Mouse (Mus musculus): ENCODE data around the gene Ccm2l. TPM values are rescaled to one million over a fixed set of nuclear protein-coding genes. Genes with fewer than 3 reads are reported as not detected.

Gene Ccm2l
- polyA plus RNA-seq, 1 experiment, result not detected

DNA sequence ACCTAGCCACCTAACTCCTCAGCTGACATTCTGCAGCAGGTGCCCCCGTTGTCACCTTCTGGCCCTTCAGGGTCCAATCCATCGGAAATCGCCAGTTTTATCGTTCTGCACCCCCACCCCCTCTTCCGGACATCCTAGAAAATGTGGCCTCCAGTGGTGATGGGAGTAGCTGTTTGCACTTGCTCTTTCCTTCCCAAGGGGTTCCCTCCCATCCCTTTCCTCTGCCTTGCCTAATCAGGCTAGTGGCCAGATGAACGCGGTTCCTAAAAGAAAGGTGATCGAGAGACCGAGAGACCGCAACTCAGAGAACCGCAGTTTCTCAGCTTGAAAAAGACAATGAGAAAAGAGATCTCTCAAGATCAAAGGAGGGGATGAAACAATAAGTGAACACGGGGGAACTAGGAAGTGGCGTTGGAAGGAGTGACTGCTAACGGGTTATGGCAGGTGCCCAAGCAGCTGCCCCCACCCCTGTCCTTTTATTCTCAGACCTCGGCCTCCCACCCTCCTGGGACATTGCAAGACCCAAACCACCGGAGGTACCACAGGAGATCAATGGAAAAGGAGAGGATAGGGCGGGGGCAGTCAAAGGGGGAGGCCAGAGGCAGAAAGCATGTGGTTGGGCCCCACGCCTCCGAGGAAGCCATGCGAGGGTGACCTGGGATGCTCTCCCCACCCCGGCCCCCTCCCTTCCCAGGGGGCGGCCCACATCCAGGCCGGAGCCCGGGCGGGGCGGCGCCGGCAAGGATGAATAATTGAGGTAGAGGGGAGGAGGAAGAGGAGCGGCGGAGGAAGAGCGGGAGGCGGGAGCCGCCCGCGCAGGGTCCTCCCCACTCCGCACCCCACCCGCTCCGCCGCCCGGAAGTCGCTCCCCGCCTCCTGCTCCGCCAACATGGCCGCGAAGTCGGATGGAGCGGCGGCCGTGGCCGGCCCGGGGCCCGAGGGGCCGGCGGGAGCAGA is 34.4 kb upstream of the Ccm2l start, which contains the start of gene Xkr7:
Xkr7 (plus strand) TSS at position 727 of the 957 bp plus-strand sequence.
- 3% methylated on average over 51 of the region's 54 CpGs for WGBS
- Histone ChIP-seq H3K4me3 (ENCODE audit: insufficient read depth, low read depth, low read length) (peak within 1 kb of the TSS; percentile 42), H3K4me1 (ENCODE audit: control insufficient read depth, insufficient read depth, low read length) (peaks cover 15% of the 10 kb centered on the region; the same call in 1 of the 2 replicates), H3K27ac (ENCODE audit: insufficient read depth, low read depth, low read length) (no peak within 1 kb of the TSS)
- TF ChIP-seq POLR2A (IDR thresholded peaks at IDR 0.05; ENCODE audit: insufficient read depth, low read depth, low read length) (no peak), CTCF (IDR thresholded peaks at IDR 0.05; ENCODE audit: insufficient read depth, low read depth, low read length) (no peak)

DNA sequence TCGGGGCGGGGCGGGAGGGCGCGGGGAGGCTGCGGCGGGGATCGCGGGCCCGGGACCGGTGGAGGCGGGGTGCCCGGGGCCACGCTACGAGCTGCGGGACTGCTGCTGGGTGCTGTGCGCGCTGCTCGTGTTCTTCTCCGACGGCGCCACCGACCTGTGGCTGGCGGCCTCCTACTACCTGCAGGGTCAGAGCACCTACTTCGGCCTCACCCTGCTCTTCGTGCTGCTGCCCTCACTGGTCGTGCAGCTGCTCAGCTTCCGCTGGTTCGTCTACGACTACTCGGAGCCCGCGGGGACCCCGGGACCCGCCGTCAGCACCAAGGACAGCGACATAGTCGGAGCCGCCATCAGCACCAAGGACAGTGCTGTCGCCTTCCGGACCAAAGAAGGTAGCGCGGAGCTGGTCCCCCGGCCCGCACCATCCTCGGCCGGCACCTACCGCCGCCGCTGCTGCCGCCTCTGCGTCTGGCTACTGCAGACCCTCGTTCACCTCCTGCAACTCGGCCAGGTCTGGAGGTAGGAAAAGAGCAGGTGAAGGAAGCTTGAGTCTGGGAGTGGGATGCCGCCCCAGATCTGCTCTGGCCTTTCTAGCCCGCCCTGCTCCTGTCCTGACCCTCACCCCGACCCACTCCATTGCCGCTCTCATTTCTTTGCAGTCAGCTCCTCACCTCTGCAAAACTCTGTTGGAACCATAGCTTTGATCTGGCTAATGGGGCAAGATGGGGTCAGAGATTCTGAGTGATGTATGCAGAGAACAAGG is 33.5 kb upstream of the Ccm2l start:
- Histone ChIP-seq H3K4me3 (ENCODE audit: insufficient read depth, low read depth, low read length) (peak overlapping the region; percentile 42), H3K4me1 (ENCODE audit: control insufficient read depth, insufficient read depth, low read length) (peaks cover 20% of the 10 kb centered on the region; the same call in 1 of the 2 replicates), H3K27ac (ENCODE audit: insufficient read depth, low read depth, low read length) (no peak overlapping the region)
- TF ChIP-seq CTCF (IDR thresholded peaks at IDR 0.05; ENCODE audit: insufficient read depth, low read depth, low read length) (no peak), POLR2A (IDR thresholded peaks at IDR 0.05; ENCODE audit: insufficient read depth, low read depth, low read length) (no peak)
- WGBS, result 4% methylated on average over 55 of the region's 58 CpGs

- Histone ChIP-seq H3K4me3 (ENCODE audit: insufficient read depth, low read depth, low read length) (peak overlapping the region; percentile 42; the same call in 1 of the 2 replicates), H3K27ac (ENCODE audit: insufficient read depth, low read depth, low read length) (no peak overlapping the region), H3K4me1 (ENCODE audit: control insufficient read depth, insufficient read depth, low read length) (peaks cover 20% of the 10 kb centered on the region; the same call in 1 of the 2 replicates)
- TF ChIP-seq POLR2A (IDR thresholded peaks at IDR 0.05; ENCODE audit: insufficient read depth, low read depth, low read length) (no peak), CTCF (IDR thresholded peaks at IDR 0.05; ENCODE audit: insufficient read depth, low read depth, low read length) (no peak)
- 24% methylated on average over 4 of the region's 4 CpGs for WGBS
These were observed 32.8 kb upstream of the Ccm2l start for GRCm38 (mm10) chr2:153032973-153033372.

DNA sequence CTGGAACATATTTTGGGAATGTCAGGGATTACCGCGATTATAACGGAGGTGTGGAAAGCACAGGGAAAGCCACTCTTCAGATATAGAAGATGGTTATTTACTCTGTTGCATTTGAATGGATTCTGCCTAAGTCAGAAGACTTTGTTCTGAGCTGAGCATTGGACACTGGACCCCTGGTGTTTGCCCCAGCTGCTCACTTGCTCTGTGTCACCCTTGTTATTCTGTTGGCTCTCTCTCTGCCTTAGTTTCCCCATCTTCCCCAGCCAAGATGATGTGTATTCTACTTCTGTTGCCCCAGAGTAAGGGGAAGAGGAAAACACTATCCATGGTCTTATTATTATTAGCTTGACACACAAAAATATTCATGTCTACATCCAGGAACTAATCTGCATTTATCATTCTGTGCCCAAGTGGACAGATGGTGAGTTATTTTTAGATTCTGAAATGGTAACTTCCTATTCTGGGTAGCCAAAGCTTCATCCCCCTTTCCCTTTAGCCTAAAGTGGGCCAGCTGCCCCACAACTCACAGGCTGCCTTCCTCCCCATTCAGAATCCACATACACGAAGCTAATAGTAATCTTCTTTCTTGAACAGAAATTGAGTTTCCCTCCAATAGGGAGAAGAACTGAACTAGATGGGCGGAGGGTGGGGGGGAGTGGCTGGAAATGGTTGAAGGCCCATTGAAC is 32.1 kb upstream of the Ccm2l start:
- TF ChIP-seq POLR2A (IDR thresholded peaks at IDR 0.05; ENCODE audit: insufficient read depth, low read depth, low read length) (no peak), CTCF (IDR thresholded peaks at IDR 0.05; ENCODE audit: insufficient read depth, low read depth, low read length) (no peak)
- Histone ChIP-seq H3K27ac (ENCODE audit: insufficient read depth, low read depth, low read length) (no peak overlapping the region), H3K4me1 (ENCODE audit: control insufficient read depth, insufficient read depth, low read length) (peaks cover 20% of the 10 kb centered on the region; the same call in 1 of the 2 replicates), H3K4me3 (ENCODE audit: insufficient read depth, low read depth, low read length) (no peak overlapping the region)
- WGBS, result 68% methylated on average over 5 of the region's 5 CpGs

GRCm38 (mm10) chr2:153036690-153037089 is 29.1 kb upstream of the Ccm2l start:
- Histone ChIP-seq H3K4me1 (ENCODE audit: control insufficient read depth, insufficient read depth, low read length) (peaks cover 11% of the 10 kb centered on the region; the same call in 1 of the 2 replicates), H3K27ac (ENCODE audit: insufficient read depth, low read depth, low read length) (no peak overlapping the region), H3K4me3 (ENCODE audit: insufficient read depth, low read depth, low read length) (no peak overlapping the region)
- no peak for TF ChIP-seq CTCF (IDR thresholded peaks at IDR 0.05; ENCODE audit: insufficient read depth, low read depth, low read length)
- TF ChIP-seq POLR2A (IDR thresholded peaks at IDR 0.05; ENCODE audit: insufficient read depth, low read depth, low read length), result no peak
- 75% methylated on average over 2 of the region's 2 CpGs for WGBS

- TF ChIP-seq CTCF (IDR thresholded peaks at IDR 0.05; ENCODE audit: insufficient read depth, low read depth, low read length) (no peak), POLR2A (IDR thresholded peaks at IDR 0.05; ENCODE audit: insufficient read depth, low read depth, low read length) (no peak)
- no peak overlapping the region for H3K4me3 ChIP-seq (ENCODE audit: insufficient read depth, low read depth, low read length)
- WGBS, result 66% methylated on average over 3 of the region's 3 CpGs
- H3K27ac ChIP-seq (ENCODE audit: insufficient read depth, low read depth, low read length), result no peak overlapping the region
- H3K4me1 ChIP-seq (ENCODE audit: control insufficient read depth, insufficient read depth, low read length), result 0 out of 2 replicates have a peak, but pooled peaks cover 3% of the 10 kb centered on the region
These were observed 21.9 kb upstream of the Ccm2l start for GRCm38 (mm10) chr2:153043886-153044285.

DNA sequence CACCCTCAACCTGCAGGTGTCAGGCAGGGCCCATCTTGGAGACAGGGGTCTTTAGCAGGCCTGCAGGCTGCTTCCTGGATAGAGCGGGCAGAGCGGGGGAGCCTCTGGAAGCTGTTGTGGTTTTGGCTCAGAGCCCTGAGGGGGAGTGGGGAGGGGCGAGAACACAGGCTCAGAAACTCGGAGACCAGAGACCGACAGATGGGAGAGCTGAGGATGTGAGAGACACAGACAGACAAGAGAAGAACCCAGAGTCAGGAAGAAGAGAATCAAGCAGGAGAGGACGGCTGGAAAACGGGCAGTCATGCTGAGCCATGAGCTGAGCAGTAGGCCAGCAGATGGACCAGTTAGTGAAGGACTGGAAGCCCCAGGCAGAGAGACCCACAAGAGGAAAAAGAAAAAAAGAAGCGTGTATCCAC is 19.9 kb upstream of the Ccm2l start:
- TF ChIP-seq CTCF (IDR thresholded peaks at IDR 0.05; ENCODE audit: insufficient read depth, low read depth, low read length) (no peak), POLR2A (IDR thresholded peaks at IDR 0.05; ENCODE audit: insufficient read depth, low read depth, low read length) (no peak)
- Histone ChIP-seq H3K27ac (ENCODE audit: insufficient read depth, low read depth, low read length) (no peak overlapping the region), H3K4me3 (ENCODE audit: insufficient read depth, low read depth, low read length) (no peak overlapping the region), H3K4me1 (ENCODE audit: control insufficient read depth, insufficient read depth, low read length) (peaks cover 11% of the 10 kb centered on the region)
- 56% methylated on average over 8 of the region's 8 CpGs for WGBS

DNA sequence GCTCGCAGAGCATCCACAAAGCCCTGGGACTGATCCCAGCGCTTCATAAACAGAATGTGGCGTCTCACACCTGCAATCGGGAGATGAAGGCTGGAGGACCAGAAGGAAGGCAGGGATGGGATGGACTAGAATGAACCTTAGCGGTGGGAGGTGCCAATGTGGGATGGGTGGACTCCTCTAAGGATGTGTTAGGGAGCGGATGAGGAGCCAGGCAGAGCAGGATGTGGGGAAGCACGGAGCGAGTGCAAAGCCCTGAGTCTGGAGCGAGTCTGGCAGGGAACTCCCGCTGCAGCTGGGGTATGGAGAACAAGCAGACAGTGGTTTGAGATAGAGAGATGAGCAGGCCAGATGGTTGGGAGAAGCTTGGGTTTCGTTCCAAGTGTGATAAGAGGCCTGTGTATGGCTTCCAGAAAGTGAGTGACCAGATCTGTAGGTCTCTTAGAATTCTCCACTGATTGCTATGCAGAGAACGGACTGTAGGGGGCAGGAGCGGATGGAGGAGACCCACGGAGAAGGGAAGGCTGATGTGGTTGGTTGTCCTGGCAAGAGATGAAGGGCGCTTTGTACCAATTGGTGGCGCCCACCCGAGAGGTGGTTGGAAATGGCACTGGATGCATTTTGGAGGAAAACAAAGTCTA is 17.8 kb upstream of the Ccm2l start:
- H3K27ac ChIP-seq (ENCODE audit: insufficient read depth, low read depth, low read length), result no peak overlapping the region
- WGBS, result 55% methylated on average over 17 of the region's 17 CpGs
- H3K4me3 ChIP-seq (ENCODE audit: insufficient read depth, low read depth, low read length), result no peak overlapping the region
- H3K4me1 ChIP-seq (ENCODE audit: control insufficient read depth, insufficient read depth, low read length), result peaks cover 14% of the 10 kb centered on the region
- TF ChIP-seq POLR2A (IDR thresholded peaks at IDR 0.05; ENCODE audit: insufficient read depth, low read depth, low read length) (no peak), CTCF (IDR thresholded peaks at IDR 0.05; ENCODE audit: insufficient read depth, low read depth, low read length) (0 out of 2 replicates have a peak, but pooled peaks have one; percentile 41)

Data from olfactory bulb, adult 2 months (tissue).